Mouse (Mus musculus): Measurements from ENCODE around the gene Tuba3b.

Tuba3b gene

GRCm38 (mm10) chr6:145615666-145616210 lies at the start of gene Tuba3b:
Tuba3b (plus strand) TSS chr6:145615757.
- no peak for DNase-seq

- DNase-seq: peak in 1 of 2 experiments; percentile 18
These were observed 48.3 kb upstream of the Tuba3b start for GRCm38 (mm10) chr6:145567296-145567695.

- DNase-seq: peak in 1 of 2 experiments; percentile 45
These were observed 47.7 kb upstream of the Tuba3b start for GRCm38 (mm10) chr6:145567832-145568231.

- no peak for DNase-seq
These were observed 46.9 kb upstream of the Tuba3b start for GRCm38 (mm10) chr6:145568701-145569100.

- peak; percentile 80 to 82 for DNase-seq
These were observed 42.1 kb upstream of the Tuba3b start for GRCm38 (mm10) chr6:145573250-145574013.

- DNase-seq: no peak
These were observed 38.8 kb upstream of the Tuba3b start for GRCm38 (mm10) chr6:145576762-145577161.

- DNase-seq: no peak
These were observed 36.9 kb upstream of the Tuba3b start for GRCm38 (mm10) chr6:145578457-145579185.

GRCm38 (mm10) chr6:145579761-145580160 lies 35.8 kb upstream of the Tuba3b start:
- DNase-seq: no peak

- no peak for DNase-seq
These were observed 34.0 kb upstream of the Tuba3b start for GRCm38 (mm10) chr6:145581366-145582170.

- DNase-seq: no peak
These were observed 30.2 kb upstream of the Tuba3b start for GRCm38 (mm10) chr6:145585052-145585973.

- DNase-seq: no peak
These were observed 24.9 kb upstream of the Tuba3b start for GRCm38 (mm10) chr6:145590501-145591293.

- DNase-seq: no peak
These were observed 24.0 kb upstream of the Tuba3b start for GRCm38 (mm10) chr6:145591578-145591977.

GRCm38 (mm10) chr6:145592036-145592435 lies 23.5 kb upstream of the Tuba3b start:
- no peak for DNase-seq

- DNase-seq: no peak
These were observed 23.0 kb upstream of the Tuba3b start for GRCm38 (mm10) chr6:145592531-145592998.

- DNase-seq: no peak
These were observed 21.6 kb upstream of the Tuba3b start for GRCm38 (mm10) chr6:145593991-145594390.

- no peak for DNase-seq
These were observed 19.7 kb upstream of the Tuba3b start for GRCm38 (mm10) chr6:145595905-145596304.

- DNase-seq: peak; percentile 63 to 69
These were observed 16.6 kb upstream of the Tuba3b start for GRCm38 (mm10) chr6:145598794-145599555.

- peak in 1 of 2 experiments; percentile 26 for DNase-seq
These were observed 11.4 kb upstream of the Tuba3b start for GRCm38 (mm10) chr6:145604126-145604525.

GRCm38 (mm10) chr6:145604648-145605047 lies 10.9 kb upstream of the Tuba3b start:
- DNase-seq: no peak

- DNase-seq: no peak
These were observed 10.4 kb upstream of the Tuba3b start for GRCm38 (mm10) chr6:145605203-145605602.

All from cerebellum, adult 18-20 months (tissue).